In the genomic region with DNA sequence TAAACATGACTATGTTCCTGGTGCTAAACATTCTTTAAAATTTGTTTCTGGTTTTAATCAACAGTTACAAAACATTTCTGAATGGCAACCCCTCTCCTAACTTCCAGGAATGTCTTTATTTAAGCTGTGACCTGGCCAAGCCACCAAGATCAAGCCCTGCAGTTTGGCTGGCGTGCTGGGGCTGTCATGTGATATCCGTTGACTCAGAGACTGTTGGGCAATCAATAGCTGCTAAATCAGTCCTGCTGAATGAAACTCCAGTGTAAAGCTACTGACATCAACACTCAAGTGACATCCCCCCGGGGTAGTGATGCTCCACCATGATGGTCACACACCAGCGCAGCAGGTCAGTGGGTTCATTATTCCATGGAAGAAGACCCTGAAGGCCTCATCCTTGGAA, we compare ENCODE assay signal across 9 mouse cellular contexts. TPM values are rescaled to one million over a fixed set of nuclear protein-coding genes. Genes with fewer than 3 reads are reported as not detected.
DNase-seq lines count a peak whose midpoint lies in the region.
"Had no signal": no experiment of that assay in that cellular context is flagged by ENCODE, and none has a peak within 500 bp of the region (broad histone marks: within the 10 kb centered on the region; RNA-seq: fewer than 3 reads in every experiment).

No protein-coding gene starts in this region.

- intact Hi-C loops in left cerebral cortex, postnatal 4 days (cut with DNase I) = no loop called here

- peak; percentile 15 for DNase-seq in urinary bladder, postnatal 25 days (ENCODE audit: low spot score)
- no peak for DNase-seq in urinary bladder, postnatal 10 days (ENCODE audit: low spot score)
- peak; percentile 96 for DNase-seq in fibroblast of lung, adult 2 months (ENCODE audit: low read depth)
- DNase-seq in lung, adult 18-20 months = peak; percentile 74 to 77
- no peak for DNase-seq in cerebellum, postnatal 36 days
- no peak for DNase-seq in kidney, postnatal 4 days
- no peak for DNase-seq in left cerebral cortex, postnatal 4 days
- DNase-seq: lung, embryonic 14.5 days; thymus, adult 18-20 months had no signal

RNA-seq across cellular contexts. Expression of gene Scamp1, which starts 12.7 kb away (rescaled TPM):
- total RNA-seq in left cerebral cortex, postnatal 4 days (2021) = 100 to 1,000 TPM; 128 to 129 TPM

Comparison
In these comparisons a context has a peak if more than half of its experiments do, and no peak if none do; other contexts are left out.
1. DNase-seq: peak in urinary bladder, postnatal 25 days (single experiment), fibroblast of lung, adult 2 months (single experiment) and lung, adult 18-20 months (2 of 2); none in urinary bladder, postnatal 10 days (single experiment), cerebellum, postnatal 36 days (0 of 2), kidney, postnatal 4 days (0 of 2) and left cerebral cortex, postnatal 4 days (single experiment).